In genomic region chr4:97871770-97872439, GRCm38 (mm10) we compare ENCODE assay signal across 8 mouse cellular contexts.
A peak's percentile ranks its signal among the peaks of the same experiment; 100 is the strongest.
DNase-seq lines count a peak whose midpoint lies in the region; ATAC-seq lines count a peak whose summit lies in the region.

No protein-coding gene starts in this region.

- 0 out of 2 replicates have a peak overlapping the region, but pooled peaks have one; percentile 8 for H3K27ac ChIP-seq in kidney, embryonic 16.5 days (ENCODE audit: low read length)
- H3K27ac ChIP-seq in stomach, embryonic 15.5 days = peak overlapping the region; percentile 2; the same call in 1 of the 2 replicates

- 69% methylated on average over 9 of the region's 9 CpGs for WGBS in kidney, embryonic 16.5 days
- WGBS in stomach, embryonic 15.5 days = 63% methylated on average over 9 of the region's 9 CpGs

- H3K9ac ChIP-seq in kidney, embryonic 16.5 days (replicated peaks; ENCODE audit: low read length) = no peak overlapping the region
- no peak overlapping the region for H3K9ac ChIP-seq in stomach, embryonic 15.5 days

- no peak for ATAC-seq in megakaryocyte, adult 5-6 weeks (ENCODE audit: poor library complexity, severe bottlenecking)
- 0 out of 2 replicates have a peak, but pooled peaks have one; percentile 52 for ATAC-seq in kidney, embryonic 16.5 days (ENCODE audit: low FRiP score, low TSS enrichment)
- 0 out of 2 replicates have a peak, but pooled peaks have one; percentile 34 for ATAC-seq in stomach, embryonic 15.5 days (ENCODE audit: insufficient read depth, low FRiP score, low read depth)

- peaks cover 29% of the 10 kb centered on the region for H3K4me1 ChIP-seq in megakaryocyte, embryonic 14.5 days
- H3K4me1 ChIP-seq in kidney, embryonic 16.5 days (ENCODE audit: insufficient read depth, low read length) = peaks cover 22% of the 10 kb centered on the region
- peaks cover 28% of the 10 kb centered on the region for H3K4me1 ChIP-seq in stomach, embryonic 15.5 days

- no peak overlapping the region for H3K4me2 ChIP-seq in kidney, embryonic 16.5 days (replicated peaks; ENCODE audit: low read depth, low read length)
- H3K4me2 ChIP-seq in stomach, embryonic 15.5 days = no peak overlapping the region

- H3K27me3 ChIP-seq in megakaryocyte, embryonic 14.5 days (replicated peaks) = peaks cover 2% of the 10 kb centered on the region
- no peaks in the 10 kb centered on the region for H3K27me3 ChIP-seq in kidney, embryonic 16.5 days (ENCODE audit: insufficient read depth, low read length)
- H3K27me3 ChIP-seq in stomach, embryonic 15.5 days (replicated peaks) = no peaks in the 10 kb centered on the region

- peak; percentile 14 for DNase-seq in embryo, embryonic 10 days (ENCODE audit: low spot score)
- DNase-seq in embryo, embryonic 11 days = no peak
- DNase-seq in frontal cortex, postnatal 25 days (ENCODE audit: low spot score in 2 of 2) = no peak
- DNase-seq in cerebellum, adult 8-10 months = no peak

- H3K9me3 ChIP-seq in megakaryocyte, embryonic 14.5 days = 0 out of 2 replicates have a peak, but pooled peaks cover 2% of the 10 kb centered on the region
- no peaks in the 10 kb centered on the region for H3K9me3 ChIP-seq in kidney, embryonic 16.5 days (ENCODE audit: low read length)
- H3K9me3 ChIP-seq in stomach, embryonic 15.5 days = no peaks in the 10 kb centered on the region

- H3K36me3 ChIP-seq in megakaryocyte, embryonic 14.5 days (replicated peaks; ENCODE audit: low read length) = no peaks in the 10 kb centered on the region
- no peaks in the 10 kb centered on the region for H3K36me3 ChIP-seq in kidney, embryonic 16.5 days (ENCODE audit: insufficient read depth, low read length)
- H3K36me3 ChIP-seq in stomach, embryonic 15.5 days = no peaks in the 10 kb centered on the region

- H3K4me3 ChIP-seq in megakaryocyte, embryonic 14.5 days (replicated peaks) = peak overlapping the region; percentile 9
- no peak overlapping the region for H3K4me3 ChIP-seq in kidney, embryonic 16.5 days (ENCODE audit: low read length)
- no peak overlapping the region for H3K4me3 ChIP-seq in stomach, embryonic 15.5 days (replicated peaks)
